Mouse (Mus musculus) activated CD4-positive, CD25-positive, alpha-beta regulatory T cell, adult 4 months (primary cell): ENCODE results near the gene Aldh1a1. TPM values are rescaled to one million over a fixed set of nuclear protein-coding genes. Genes with fewer than 3 reads are reported as not detected.
"Not testable (repeated sequence)": the region's sequence is repeated elsewhere in the genome, so short reads cannot be mapped to it uniquely, and the experiment has no call there.

Experiments
- ATAC-seq: one replicate; pipeline ENCODE4 v1.8.0; 2017
- polyA plus RNA-seq, 2 experiments: library from polyadenylated mRNA; unstranded; fragments of 100-300 nt; shearing (Covaris generic); gene quantifications; one replicate each; pipeline ENCODE4 v1.2.1; 2017

Gene Aldh1a1
- polyA plus RNA-seq, 2 experiments from 2014 or later: 0.44 TPM; not detected in 1

DNA sequence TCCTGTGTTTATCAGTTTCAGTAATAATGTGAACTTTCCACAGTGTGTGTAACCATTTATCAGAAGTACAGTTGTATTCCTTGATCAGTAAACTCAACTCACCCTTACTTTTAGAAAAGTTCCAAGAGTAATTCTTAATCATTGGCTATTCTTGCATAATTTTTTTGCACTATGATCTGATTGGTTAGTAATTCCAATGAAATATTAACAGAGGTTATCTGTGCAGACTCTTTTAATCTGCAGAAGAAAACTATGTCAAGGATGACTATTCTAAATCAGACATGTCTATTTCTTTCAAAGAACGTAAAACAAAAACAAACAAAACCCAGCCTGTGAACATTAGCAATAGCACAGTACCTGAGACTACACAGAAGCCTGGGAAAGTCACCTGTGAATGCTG is 62.9 kb downstream of the Aldh1a1 start:
- no peak for ATAC-seq

- no peak for ATAC-seq
Observed at GRCm38 (mm10) chr19:20557211-20557610, 64.7 kb downstream of the Aldh1a1 start.

DNA sequence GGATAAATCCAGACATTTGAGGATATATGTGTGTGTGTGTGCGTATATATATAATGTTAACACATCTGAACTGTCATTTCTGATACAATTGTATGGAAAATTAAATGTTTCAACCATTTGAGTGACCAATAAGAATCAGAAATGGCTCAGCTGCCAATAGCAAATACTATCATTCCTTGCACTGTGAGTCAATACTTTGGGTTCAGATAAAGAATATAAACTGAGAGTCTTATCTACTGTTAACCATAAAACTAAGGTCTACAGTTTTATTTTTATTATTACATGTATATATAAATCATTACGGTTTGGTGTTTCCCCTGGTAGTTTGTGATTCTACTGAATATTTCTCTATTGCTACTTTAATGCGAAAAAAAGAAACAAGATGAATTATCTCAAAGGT is 65.6 kb downstream of the Aldh1a1 start:
- no peak for ATAC-seq

GRCm38 (mm10) chr19:20558544-20558943 is 66.0 kb downstream of the Aldh1a1 start:
- no peak for ATAC-seq

DNA sequence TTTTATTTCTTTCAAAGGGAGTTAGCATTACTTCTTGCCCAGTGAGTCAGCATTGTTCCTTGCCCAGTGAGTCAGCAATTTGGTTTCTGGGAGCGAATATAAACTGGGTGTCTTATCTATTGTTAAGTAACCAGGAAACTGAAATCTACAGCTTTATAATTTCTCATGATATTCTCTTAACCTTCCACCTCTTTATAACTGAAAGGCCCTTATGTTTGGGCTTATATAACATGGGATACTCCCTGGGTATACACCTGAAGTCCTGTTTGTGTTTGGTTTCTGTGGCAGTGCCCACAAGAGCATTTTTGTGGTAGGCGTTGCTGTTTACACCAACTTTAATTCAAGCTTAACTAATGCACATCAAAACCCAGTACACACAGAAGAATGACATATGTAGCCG is 66.4 kb downstream of the Aldh1a1 start:
- ATAC-seq: no peak

GRCm38 (mm10) chr19:20559952-20560351 is 67.4 kb downstream of the Aldh1a1 start:
- ATAC-seq: no peak

GRCm38 (mm10) chr19:20562396-20562795 is 69.9 kb downstream of the Aldh1a1 start:
- ATAC-seq: no peak

DNA sequence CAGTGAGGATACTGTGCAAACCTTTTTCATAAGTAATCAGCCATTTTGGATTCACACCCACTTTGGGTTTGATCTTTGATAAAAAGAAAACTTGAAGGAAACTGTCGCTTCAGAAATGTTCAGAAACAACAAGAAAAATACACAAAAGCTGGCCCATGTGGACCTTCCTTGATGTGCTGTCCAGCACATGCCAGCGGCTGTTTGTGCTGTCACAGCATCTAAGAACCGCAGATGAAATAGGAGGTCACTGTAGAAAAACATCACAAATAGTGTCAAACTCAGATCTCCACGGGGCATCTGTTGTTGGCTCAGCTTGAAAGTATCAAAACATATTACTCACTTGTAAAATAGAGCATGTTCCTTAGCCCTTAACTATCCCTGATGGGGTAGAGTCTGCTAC is 73.8 kb downstream of the Aldh1a1 start:
- no peak for ATAC-seq

DNA sequence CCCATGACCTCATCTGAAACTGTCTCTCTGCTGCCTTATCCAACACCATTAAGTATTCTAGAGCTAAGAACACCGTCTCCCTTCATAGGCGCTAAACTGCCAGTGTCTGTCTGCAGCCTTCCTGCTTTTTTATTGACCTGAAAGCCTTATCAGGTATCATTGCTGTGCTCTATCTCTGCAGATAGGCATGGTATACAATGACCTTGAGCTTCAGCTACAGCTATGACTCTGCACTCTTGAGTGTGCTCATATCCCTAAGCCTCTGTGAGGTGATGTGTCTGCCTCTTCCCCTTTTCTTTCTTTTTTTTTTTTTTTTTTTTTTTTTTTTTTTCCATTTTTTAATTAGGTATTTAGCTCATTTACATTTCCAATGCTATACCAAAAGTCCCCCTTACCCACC is 74.5 kb downstream of the Aldh1a1 start:
- ATAC-seq: no peak

GRCm38 (mm10) chr19:20576984-20577383 is 84.5 kb downstream of the Aldh1a1 start:
- no peak for ATAC-seq

DNA sequence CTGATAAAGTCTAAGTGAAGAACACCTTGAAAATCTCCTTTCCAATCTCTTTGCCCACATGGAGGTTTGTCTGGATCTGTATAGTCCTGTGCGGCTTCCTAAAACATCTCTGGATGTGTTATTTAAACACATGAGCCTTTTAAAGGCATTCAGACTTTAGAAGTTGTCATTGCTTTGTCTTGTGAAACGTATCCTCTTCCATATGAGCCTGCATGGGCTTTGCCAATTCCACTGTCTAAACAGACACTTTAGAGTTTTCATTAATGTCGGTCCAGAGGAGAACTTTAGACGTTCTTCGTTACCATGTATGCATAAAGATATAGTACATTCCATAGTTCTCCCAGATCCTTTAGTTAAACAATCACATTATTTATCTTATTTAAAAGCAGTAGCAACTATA is 84.9 kb downstream of the Aldh1a1 start:
- ATAC-seq: no peak

- no peak for ATAC-seq
Observed at GRCm38 (mm10) chr19:20599951-20600350, 107.4 kb downstream of the Aldh1a1 start.

GRCm38 (mm10) chr19:20601739-20602138 is 109.2 kb downstream of the Aldh1a1 start:
- ATAC-seq: no peak

GRCm38 (mm10) chr19:20603212-20603611 is 110.7 kb downstream of the Aldh1a1 start:
- no peak for ATAC-seq

GRCm38 (mm10) chr19:20603866-20604265 is 111.4 kb downstream of the Aldh1a1 start:
- ATAC-seq: no peak

DNA sequence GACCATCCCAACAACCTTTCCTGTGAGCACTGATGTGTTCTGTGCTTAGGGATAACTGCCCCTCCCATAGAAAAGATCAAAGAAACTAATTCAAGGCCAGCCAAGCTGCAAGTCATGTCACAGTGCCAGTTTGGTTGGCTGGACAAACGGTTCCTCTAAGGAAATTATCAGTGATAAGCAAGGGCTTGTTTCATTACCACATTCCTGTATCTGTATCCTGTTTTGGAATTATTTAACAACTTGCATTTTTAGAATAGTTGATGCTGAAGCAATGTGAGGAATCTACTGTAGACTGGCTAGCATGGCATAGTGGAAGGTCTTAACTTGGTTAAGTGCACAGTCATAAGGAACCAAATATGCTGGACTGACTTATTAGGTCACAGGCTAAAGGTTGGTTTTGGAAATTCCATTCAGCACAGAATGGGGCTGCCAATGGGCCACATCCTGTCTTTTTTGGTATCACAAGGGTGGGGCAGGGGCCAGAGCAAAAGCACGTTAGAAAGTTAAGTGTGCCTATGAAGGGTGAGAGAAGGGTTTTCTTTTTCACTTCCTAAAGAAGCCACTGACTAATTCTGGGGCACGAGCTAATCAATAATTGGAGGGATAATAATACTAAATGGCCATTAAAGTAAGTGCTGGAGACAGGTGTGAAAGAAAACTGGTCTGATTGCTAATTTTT is 121.9 kb downstream of the Aldh1a1 start:
- no peak for ATAC-seq

DNA sequence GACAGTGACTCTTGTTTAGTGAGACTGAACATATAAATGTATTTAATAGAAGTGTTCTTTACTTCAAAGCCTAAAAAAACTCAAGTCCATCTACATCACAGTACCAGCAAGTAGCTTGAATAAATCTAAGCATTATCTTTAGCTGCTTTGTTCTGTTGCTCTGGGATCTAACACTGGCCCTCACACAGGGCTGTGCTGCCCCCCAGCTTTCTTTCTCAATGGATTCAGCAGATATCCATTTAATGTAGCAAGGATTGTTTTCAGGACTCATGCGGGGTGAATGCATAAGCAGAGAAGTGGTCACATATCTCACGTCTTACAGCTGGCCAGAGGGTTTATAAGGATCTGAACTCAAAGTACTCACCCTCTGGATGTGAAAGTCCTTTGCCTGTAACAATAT is 129.9 kb downstream of the Aldh1a1 start:
- ATAC-seq: no peak

GRCm38 (mm10) chr19:20623416-20623815 is 130.9 kb downstream of the Aldh1a1 start:
- ATAC-seq: no peak

DNA sequence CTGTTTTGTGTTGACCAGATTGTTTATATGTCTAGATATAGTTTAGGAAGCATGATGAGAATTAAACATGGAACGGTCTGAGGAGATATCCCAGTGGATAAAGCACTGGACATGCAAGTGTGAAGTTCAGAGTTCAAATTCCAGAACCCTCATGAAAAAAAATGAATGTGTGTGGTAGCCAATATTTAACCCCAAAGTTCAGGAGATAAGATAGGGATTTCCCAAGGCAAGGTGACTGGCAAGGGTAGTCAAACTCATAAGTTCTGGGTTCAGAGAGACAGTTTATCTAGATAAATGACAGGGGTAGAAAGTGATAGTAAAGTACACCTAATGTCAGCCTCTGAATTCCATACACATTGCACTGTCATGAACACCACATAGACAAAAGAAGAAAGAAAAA is 138.5 kb downstream of the Aldh1a1 start:
- no peak for ATAC-seq

DNA sequence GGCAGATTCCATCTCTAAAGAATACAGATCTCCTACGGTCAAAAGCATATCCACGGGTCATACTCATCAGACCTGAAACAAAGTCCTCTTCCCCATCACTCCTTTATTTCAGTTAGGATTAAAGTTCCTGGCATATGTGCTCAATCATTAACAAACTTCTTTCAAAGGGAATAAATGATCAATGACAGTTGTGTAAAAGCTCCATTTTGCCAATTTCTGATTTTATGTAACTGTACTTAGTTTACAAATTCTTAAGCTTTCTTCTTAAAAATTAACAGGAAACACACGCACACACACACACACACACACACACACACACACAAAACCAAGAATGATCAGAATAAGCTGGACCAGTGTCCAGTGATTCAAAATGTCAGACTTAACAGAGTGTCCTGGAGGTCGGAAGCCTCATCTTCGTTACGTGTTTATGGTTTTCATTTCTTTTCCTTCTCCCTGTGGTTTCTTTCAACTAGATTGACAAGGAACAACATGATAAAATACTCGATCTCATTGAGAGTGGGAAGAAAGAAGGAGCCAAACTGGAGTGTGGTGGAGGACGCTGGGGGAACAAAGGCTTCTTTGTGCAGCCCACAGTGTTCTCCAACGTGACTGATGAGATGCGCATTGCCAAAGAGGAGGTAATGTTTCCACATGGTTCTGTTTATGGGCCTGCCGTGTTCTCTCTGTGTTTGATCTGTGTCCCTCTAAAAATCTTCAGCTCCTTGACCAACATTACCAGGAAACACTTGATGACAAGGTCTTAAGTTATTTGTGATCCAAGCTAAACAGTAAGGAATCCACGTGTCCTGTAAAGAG is 141.6 kb downstream of the Aldh1a1 start:
- no peak for ATAC-seq

GRCm38 (mm10) chr19:20644346-20644745 is 151.8 kb downstream of the Aldh1a1 start:
- no peak for ATAC-seq

DNA sequence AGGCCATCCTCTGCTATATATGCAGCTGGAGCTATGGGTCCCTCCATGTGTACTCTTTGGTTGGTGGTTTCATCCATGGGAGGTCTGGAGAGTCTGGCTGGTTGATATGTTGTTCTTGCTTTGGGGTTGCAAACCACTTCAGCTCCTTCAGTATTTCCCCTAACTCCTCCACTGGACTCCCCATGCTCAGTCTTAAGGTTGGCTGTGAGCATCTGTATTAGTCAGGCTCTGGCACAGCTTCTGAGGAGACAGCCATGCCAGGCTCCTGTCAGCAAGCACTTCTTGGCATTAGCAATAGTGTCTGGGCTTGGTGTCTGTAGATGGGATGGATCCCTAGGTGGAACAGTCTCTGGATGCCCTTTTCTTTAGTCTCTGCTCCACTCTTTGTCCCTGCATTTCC is 155.0 kb downstream of the Aldh1a1 start:
- ATAC-seq: not testable (repeated sequence)

- ATAC-seq: no peak
Observed at GRCm38 (mm10) chr19:20650008-20650407, 157.5 kb downstream of the Aldh1a1 start.

DNA sequence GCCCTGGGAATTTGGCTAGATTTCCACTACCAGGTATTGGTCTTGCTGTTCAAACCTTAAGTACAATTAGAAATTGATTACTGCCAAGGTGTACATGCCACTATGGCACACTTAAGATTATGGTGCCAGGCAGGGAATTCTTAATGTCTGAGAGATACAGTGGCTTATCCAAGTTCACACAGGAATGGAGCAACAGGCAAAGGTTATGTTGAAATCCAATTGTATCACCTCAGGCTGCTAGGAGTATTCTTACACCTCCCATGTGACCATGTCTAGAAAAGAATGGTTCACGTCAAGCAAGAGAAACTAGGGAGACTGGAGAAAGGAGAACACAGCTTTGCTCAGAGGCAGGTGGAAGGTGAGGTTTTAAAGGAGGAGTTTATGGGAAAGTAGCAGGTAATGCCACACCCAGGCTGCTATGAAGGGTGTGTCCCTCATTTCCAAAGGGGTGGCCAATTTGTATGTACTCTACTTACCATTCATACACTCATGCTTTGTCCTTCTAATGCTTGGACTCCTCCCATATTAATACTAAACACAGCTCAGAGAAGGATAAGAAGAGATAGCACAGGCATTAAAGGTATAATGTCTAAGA is 160.7 kb downstream of the Aldh1a1 start:
- ATAC-seq: no peak
